Mouse (Mus musculus): Measurements from ENCODE around the gene D730048I06Rik.
"Not testable (repeated sequence)": the region's sequence is repeated elsewhere in the genome, so short reads cannot be mapped to it uniquely, and the experiment has no call there.

The D730048I06Rik gene

DNA sequence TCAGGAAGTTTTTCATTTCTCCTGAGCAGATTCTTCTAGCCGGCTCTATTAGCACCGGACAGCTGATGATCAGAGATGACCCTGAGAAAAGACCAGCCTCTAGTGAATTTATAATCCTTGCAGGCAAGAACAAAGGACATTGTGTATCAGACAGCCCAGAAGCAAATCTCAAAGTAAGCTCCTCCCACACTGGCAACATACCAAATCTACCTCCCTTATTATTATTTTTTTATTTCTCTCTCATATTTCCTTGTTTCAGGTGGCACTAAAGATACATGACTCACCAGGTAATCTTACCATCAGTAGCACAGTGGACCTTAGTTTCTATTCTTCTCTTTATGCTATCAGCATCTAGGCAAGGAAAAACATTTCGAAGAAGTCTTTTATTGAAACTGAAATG, at the start of gene D730048I06Rik, which contains the start of gene Gm27235:
TSS of gene D730048I06Rik (minus strand) at position 112 of the 400 bp plus-strand sequence.
TSS of gene Gm27235 (minus strand) at position 101 of the 400 bp plus-strand sequence.
- in situ Hi-C loops (cut with MboI, MseI): no loop called here

DNA sequence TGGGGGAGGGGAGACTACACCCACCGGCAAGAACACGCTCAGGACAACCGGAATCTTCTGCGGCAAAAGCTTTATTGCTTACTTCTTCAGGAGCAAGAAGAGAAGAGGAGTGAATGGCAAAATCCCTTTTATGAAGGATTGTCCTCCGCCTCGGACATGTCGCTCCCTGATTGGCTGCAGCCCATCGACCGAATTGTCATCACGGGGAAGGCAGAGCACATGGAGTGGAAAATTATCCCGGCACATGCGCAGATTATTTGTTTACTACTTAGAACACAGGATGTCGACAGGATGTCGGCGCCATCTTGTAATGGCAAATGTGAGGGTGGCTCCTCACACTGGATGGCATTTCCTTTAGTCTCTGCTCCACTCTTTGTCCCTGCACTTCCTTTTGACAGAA, 28.0 kb upstream of the D730048I06Rik start:
- in situ Hi-C loops (cut with MboI, MseI): not testable (repeated sequence)

DNA sequence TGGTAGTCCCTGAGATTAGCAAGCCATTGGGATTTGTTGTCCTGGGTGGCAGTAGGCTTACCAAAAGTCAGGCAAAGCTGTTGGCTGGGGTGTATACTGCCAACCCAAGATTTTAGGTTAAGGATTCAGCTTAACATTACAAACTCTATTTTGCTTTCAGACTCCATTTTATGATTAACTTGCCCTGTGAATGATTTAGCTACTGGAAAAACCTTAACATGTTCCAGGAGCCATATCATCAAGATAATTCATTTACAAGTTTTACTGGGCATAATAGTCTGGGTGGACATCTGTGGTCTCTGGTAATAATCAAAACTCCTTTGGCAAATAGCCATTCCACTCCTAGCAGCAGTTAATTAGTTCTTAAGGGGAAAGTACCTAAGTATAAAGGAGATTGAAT, 8.2 kb upstream of the D730048I06Rik start:
- in situ Hi-C loops (cut with MboI, MseI): no loop called here

DNA sequence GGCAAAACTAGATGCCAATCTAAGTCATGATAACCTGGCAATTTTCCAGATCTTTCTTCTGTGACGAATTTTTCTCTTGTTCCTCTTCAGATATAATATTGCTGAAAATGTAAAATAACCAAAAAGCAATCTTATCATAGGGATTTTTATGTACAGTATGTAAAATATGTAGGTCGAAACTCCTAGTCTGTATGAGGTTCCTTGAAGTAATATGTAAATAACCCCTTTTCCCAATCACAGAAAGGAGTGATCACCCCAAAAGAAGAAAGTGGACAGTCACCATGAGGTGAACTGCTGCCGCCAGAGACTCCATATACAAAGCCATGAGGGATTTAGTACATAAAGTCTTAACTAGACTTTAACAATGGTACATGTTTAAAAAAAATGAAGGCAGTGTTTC, 11.9 kb downstream of the D730048I06Rik start, which contains the start of gene Gm17727:
TSS of gene Gm17727 (minus strand) at position 101 of the 400 bp plus-strand sequence.
- in situ Hi-C loops (cut with MboI, MseI): no loop called here

DNA sequence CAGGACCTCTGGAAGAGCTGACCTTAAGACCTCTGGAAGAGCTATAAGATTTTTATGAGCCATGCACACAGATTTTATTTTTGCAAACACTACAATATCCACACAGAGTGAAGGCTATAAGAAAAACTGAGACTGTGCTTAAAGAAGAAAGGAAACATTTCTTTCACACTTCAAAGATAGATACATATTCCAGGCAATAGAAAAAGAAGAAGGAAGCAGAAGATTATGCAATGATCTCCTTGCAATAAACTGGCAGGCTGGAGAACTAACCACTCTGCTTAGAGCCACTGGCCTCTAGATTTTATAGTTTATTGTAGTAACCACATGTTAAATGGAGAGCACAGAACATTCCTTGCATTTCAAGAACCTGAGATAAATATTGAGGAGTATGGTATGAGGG, 33.1 kb downstream of the D730048I06Rik start:
- in situ Hi-C loops (cut with MboI, MseI): loop anchor here (10.0 kb wide), 1 partner anchor 1582 kb away; no protein-coding TSS in a partner anchor

DNA sequence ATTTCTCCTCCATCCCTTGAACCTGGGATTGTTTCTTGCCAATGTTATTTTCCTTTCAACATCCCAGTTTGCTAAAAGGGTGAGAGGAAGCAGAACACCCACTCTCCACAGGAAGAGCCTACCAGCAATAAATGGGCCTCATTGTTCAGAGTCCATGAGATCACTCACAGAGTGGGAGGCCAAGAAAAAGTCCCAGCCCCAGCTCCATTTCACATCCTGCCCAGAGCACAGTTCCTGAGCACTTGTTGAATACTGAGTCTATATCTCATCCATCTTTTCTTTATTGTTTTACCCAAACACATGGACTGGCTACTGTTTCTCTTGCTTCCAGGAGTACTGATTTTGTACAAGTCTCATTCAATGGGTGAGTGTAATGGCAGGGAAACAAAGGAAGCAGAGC, 49.2 kb downstream of the D730048I06Rik start, which contains the start of gene Gm17677:
TSS of gene Gm17677 (plus strand) at position 301 of the 400 bp plus-strand sequence.
- in situ Hi-C loops (cut with MboI, MseI): no loop called here

Measured in T-helper 2 cell (primary cell).